Mouse (Mus musculus): ENCODE data around the gene Aqp6.

GRCm38 (mm10) chr15:99560246-99560645, 41.0 kb upstream of the Aqp6 start:
- TF ChIP-seq ZC3H11A (IDR thresholded peaks at IDR 0.05; ENCODE audit: borderline replicate concordance, low read depth, low read length) (no peak), CHD2 (IDR thresholded peaks at IDR 0.05; ENCODE audit: low read depth, low read length) (no peak), HCFC1 (IDR thresholded peaks at IDR 0.05; ENCODE audit: borderline replicate concordance, insufficient read depth, low read length) (no peak), MAFK (IDR thresholded peaks at IDR 0.05; ENCODE audit: insufficient read depth, low read depth, low read length) (no peak), ZNF384 (IDR thresholded peaks at IDR 0.05; ENCODE audit: low read depth, low read length) (no peak)

All from ES-E14 (cell line).